Mouse (Mus musculus): ENCODE data around the gene Dis3l.

DNA sequence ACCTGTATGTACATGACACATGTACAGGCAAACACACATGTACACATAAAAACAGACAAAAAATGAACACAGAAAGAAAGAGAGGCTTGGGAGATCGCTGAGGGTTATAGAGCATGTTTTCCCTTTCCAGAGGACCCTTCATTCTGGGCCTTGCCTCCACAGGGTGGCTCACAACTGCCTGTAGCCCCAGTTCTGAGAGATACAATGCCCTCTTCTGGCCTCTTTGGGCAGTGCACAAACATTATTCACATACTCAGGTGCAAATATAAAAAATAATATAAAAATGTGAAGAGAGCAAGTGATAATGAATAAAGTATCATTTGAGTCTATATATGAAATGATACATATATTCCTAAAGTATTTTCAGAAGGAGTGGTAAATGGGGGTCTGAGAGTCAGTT is 66.2 kb downstream of the Dis3l start:
- TF ChIP-seq CTCF (IDR thresholded peaks at IDR 0.05; ENCODE audit: extremely low read depth, insufficient read depth, insufficient read length, insufficient replicate concordance) (no peak), POLR2A (IDR thresholded peaks at IDR 0.05; ENCODE audit: low read depth, low read length) (no peak)
